ENCODE assay signal across 10 mouse cellular contexts in the genomic region with DNA sequence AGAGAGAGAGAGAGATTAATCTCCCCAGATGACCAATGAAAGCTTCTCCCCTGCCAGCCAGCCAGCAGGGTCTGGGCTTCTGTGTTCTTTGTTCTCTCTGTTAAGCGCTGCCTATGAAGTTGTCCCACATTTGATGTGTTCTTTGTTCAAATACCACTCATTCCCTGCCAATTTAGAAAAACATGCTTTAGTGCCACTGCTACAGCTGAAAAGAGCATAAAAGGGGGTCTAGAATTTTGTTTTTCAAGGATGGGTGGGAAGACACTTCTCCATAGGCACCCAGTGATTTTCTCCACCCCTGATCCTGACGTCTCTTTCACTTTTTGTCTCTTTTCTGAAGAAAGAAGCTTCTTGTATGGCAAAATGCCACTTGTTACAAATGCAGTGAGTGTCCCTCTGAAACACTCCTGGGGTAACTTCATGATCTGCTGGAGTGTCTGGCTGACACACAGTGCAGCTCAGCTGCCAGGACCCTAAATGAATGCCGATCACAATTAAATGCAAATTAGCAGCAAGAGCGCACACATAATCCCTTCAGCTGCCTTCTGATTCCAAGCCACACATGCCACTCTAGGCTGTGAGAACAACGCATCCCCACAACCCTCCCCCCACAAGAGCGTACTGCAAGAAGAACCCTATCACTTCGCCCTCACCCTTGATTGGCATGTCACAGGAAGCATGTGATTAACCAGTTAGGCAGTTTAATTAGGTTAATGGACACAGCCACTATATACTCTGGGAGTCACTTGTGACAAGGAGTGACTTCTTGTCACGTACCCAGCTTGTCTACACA.
DNase-seq lines count a peak whose midpoint lies in the region; ATAC-seq and TF ChIP-seq lines count a peak whose summit lies in the region.
"Had no signal": no experiment of that assay in that cellular context is flagged by ENCODE, and none has a peak within 500 bp of the region (broad histone marks: within the 10 kb centered on the region; RNA-seq: fewer than 3 reads in every experiment).

No protein-coding gene starts in this region.

- peak; percentile 51 to 53 for DNase-seq in cerebellum, postnatal 10 days
- DNase-seq in cerebellum, postnatal 25 days: no peak
- DNase-seq in embryonic facial prominence, embryonic 10.5 days (ENCODE audit: low spot score): peak; percentile 36
- DNase-seq in ovary, adult 18-20 months (ENCODE audit: low spot score): no peak
- DNase-seq in kidney, postnatal 4 days: no peak
- DNase-seq in heart, adult 2 months: no peak

- no peak for TF ChIP-seq CTCF in heart, adult 2 months (IDR thresholded peaks at IDR 0.05)

- intact Hi-C loops in heart, adult 2 months (cut with DNase I): no loop called here

- no peaks in the 10 kb centered on the region for H3K36me3 ChIP-seq in embryonic facial prominence, embryonic 10.5 days (replicated peaks)
- no peaks in the 10 kb centered on the region for H3K36me3 ChIP-seq in hindbrain, embryonic 13.5 days
- no peaks in the 10 kb centered on the region for H3K36me3 ChIP-seq in myocyte (ENCODE audit: control insufficient read depth, insufficient read depth)
- H3K36me3 ChIP-seq in heart, adult 2 months (ENCODE audit: control insufficient read depth, insufficient read depth, low read length): no peaks in the 10 kb centered on the region
- H3K36me3 ChIP-seq: heart, embryonic 15.5 days had no signal

- H3K4me1 ChIP-seq in embryonic facial prominence, embryonic 10.5 days: peaks cover 13% of the 10 kb centered on the region
- H3K4me1 ChIP-seq in hindbrain, embryonic 13.5 days (replicated peaks): peaks cover 15% of the 10 kb centered on the region
- H3K4me1 ChIP-seq in heart, adult 2 months (ENCODE audit: control insufficient read depth, insufficient read depth, low read length): no peaks in the 10 kb centered on the region; the same call in 1 of the 2 replicates

- peak overlapping the region; percentile 35 for H3K4me2 ChIP-seq in hindbrain, embryonic 13.5 days
- peak overlapping the region; percentile 37 for H3K4me2 ChIP-seq in myocyte (ENCODE audit: low read depth)
- H3K4me2 ChIP-seq: heart, embryonic 15.5 days had no signal

- ATAC-seq in hindbrain, embryonic 13.5 days (ENCODE audit: low FRiP score): peak; percentile 90
- ATAC-seq: Patski had no signal

- peak overlapping the region; percentile 14; the same call in 1 of the 2 replicates for H3K9ac ChIP-seq in hindbrain, embryonic 13.5 days
- H3K9ac ChIP-seq in heart, adult 2 months (ENCODE audit: low read depth, low read length): no peak overlapping the region
- H3K9ac ChIP-seq: heart, embryonic 15.5 days had no signal

- peak overlapping the region; percentile 70 for H3K27ac ChIP-seq in embryonic facial prominence, embryonic 10.5 days (replicated peaks)
- peak overlapping the region; percentile 75 for H3K27ac ChIP-seq in hindbrain, embryonic 13.5 days
- no peak overlapping the region for H3K27ac ChIP-seq in heart, adult 2 months
- H3K27ac ChIP-seq: heart, embryonic 15.5 days had no signal

- H3K4me3 ChIP-seq in embryonic facial prominence, embryonic 10.5 days: 0 out of 2 replicates have a peak overlapping the region, but pooled peaks have one; percentile 8
- H3K4me3 ChIP-seq in hindbrain, embryonic 13.5 days: no peak overlapping the region
- H3K4me3 ChIP-seq in myocyte: no peak overlapping the region
- no peak overlapping the region for H3K4me3 ChIP-seq in heart, adult 2 months
- H3K4me3 ChIP-seq: heart, embryonic 15.5 days had no signal

- H3K9me3 ChIP-seq in embryonic facial prominence, embryonic 10.5 days: no peaks in the 10 kb centered on the region
- no peaks in the 10 kb centered on the region for H3K9me3 ChIP-seq in hindbrain, embryonic 13.5 days
- H3K9me3 ChIP-seq: heart, embryonic 15.5 days had no signal

- TF ChIP-seq EP300 in heart, adult 2 months (IDR thresholded peaks at IDR 0.05; ENCODE audit: insufficient read depth, low read depth, low read length): no peak

- peaks cover 8% of the 10 kb centered on the region; the same call in 1 of the 2 replicates for H3K27me3 ChIP-seq in embryonic facial prominence, embryonic 10.5 days (replicated peaks; ENCODE audit: low read depth, poor library complexity, severe bottlenecking)
- no peaks in the 10 kb centered on the region for H3K27me3 ChIP-seq in hindbrain, embryonic 13.5 days
- H3K27me3 ChIP-seq in myocyte (ENCODE audit: control insufficient read depth, insufficient read depth, insufficient read length): no peaks in the 10 kb centered on the region
- no peaks in the 10 kb centered on the region for H3K27me3 ChIP-seq in heart, adult 2 months (ENCODE audit: control insufficient read depth, insufficient read depth, low read length)
- H3K27me3 ChIP-seq: heart, embryonic 15.5 days had no signal

- no peak overlapping the region for H3ac ChIP-seq in myocyte (ENCODE audit: control insufficient read depth, insufficient read length)

- WGBS in embryonic facial prominence, embryonic 10.5 days: 24% methylated on average over 8 of the region's 8 CpGs
- 16% methylated on average over 8 of the region's 8 CpGs for WGBS in hindbrain, embryonic 13.5 days
- WGBS in heart, adult 2 months: 73% methylated on average over 8 of the region's 8 CpGs

- H3K79me2 ChIP-seq in myocyte (ENCODE audit: control insufficient read depth, insufficient read depth): no peaks in the 10 kb centered on the region
- no peaks in the 10 kb centered on the region for H3K79me2 ChIP-seq in heart, adult 2 months (replicated peaks; ENCODE audit: control insufficient read depth, insufficient read depth, low read length)

- no peak for TF ChIP-seq POLR2A in myocyte (IDR thresholded peaks at IDR 0.05; ENCODE audit: insufficient read length, low read depth)
- no peak for TF ChIP-seq POLR2A in heart, adult 2 months (IDR thresholded peaks at IDR 0.05; ENCODE audit: insufficient read depth, low read depth, low read length)

TF ChIP-seq in myocyte, 11 proteins besides CTCF, POLR2A, EP300 and RAD21:
- TF ChIP-seq MYOD1 (IDR thresholded peaks at IDR 0.05; ENCODE audit: control insufficient read depth in 1 of 3, insufficient read length in 2 of 3, low read depth in 2 of 3) (peak in 1 of 3 experiments; percentile 17), POLR2AphosphoS2 (IDR thresholded peaks at IDR 0.05; ENCODE audit: insufficient read length, low read depth) (no peak)

Comparison
In these comparisons a context has a peak if more than half of its experiments do, and no peak if none do; other contexts are left out.
1. DNase-seq: peak in cerebellum, postnatal 10 days (2 of 2) and embryonic facial prominence, embryonic 10.5 days (single experiment); none in cerebellum, postnatal 25 days (0 of 2), ovary, adult 18-20 months (single experiment), kidney, postnatal 4 days (0 of 2) and heart, adult 2 months (0 of 2).